Mouse (Mus musculus) spleen, adult 2 months (tissue): Measurements from ENCODE around the gene Dcxr.

ENCODE experiments used
- CTCF ChIP-seq: fragments of 200-500 bp; IDR thresholded peaks from 2 replicates; pipeline ENCODE4 v1.5.1; 2011; ENCODE audit warnings: mild to moderate bottlenecking, inconsistent platforms; ENCODE audit not compliant: insufficient read depth, insufficient read length, insufficient replicate concordance; ENCODE audit errors: extremely low read depth
- POLR2A ChIP-seq: fragments of 200-500 bp; IDR thresholded peaks from 2 replicates; pipeline ENCODE4 v1.6.1; 2011; ENCODE audit warnings: low read depth, low read length, inconsistent platforms

DNA sequence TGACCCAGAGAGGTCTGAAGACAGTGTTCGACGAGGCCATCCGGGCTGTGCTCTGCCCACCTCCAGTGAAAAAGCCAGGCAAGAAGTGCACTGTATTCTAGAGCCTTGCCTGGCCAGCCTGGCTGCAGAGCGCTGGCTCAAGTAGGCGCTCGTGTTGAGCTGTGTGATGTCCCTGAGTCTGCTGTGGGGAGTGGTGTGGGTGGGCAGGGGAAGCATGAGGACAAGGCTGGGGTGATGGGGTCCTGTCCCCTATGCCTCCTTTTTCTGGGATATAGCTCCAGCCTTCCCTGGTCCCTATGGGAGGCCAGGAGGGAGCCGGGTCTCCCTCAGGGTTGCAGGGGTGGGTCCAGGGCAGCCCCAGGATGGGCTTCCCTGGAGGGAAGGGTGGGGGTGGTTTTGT, 3.6 kb downstream of the Dcxr start:
- TF ChIP-seq CTCF = no peak
- no peak for TF ChIP-seq POLR2A
